Mouse (Mus musculus): ENCODE measurements around the gene Pde7b. TPM values are rescaled to one million over a fixed set of nuclear protein-coding genes. Genes with fewer than 3 reads are reported as not detected.

Pde7b gene
- polyA plus RNA-seq (2014; fragmentation: Illumina TruSeq; extraction: RNeasy Lipid Tissue Mini Kit (QIAGEN cat#74804); ENCODE audit: low replicate concordance) = 2.2 TPM

DNA sequence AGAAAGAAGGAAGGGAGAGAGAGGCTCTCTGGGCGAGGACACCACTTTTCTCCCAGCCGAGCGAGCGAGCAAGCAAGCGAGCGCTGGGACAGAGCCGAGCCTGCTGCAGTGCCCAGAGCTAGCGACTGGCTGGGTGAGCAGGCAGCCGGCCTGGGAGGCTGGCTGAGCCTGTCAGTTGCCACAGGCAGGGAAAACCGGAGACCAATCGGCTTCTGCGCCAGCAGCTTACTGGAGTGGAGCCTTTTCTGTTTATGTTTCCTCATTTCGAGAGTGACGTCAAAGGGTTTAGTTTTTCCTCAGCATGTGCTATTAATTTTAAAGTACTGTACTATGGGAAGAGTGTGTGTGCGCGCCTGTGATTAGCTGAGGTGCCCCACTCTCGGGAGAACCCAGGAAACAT, at the start of gene Pde7b:
Pde7b (minus strand) TSS at position 173 of the 400 bp plus-strand sequence.

Other genes with a start within 250 kb of the Pde7b start
- 5.2 TPM for gene Ahi1, start 227.5 kb upstream of the Pde7b start, polyA plus RNA-seq (2014; fragmentation: Illumina TruSeq; extraction: RNeasy Lipid Tissue Mini Kit (QIAGEN cat#74804); ENCODE audit: low replicate concordance)

Measured in small intestine, adult 10 weeks (tissue).